Mouse (Mus musculus): ENCODE results near the gene Tomm22. TPM values are rescaled to one million over a fixed set of nuclear protein-coding genes. Genes with fewer than 3 reads are reported as not detected.

Tomm22 gene
- 165 and 179 TPM in 2 replicates for polyA plus RNA-seq (2015; fragmentation: Nextera tagmentation; extraction: Ambion mirVana)

GRCm38 (mm10) chr15:79670249-79670971 lies at the start of gene Tomm22:
Gene Tomm22 (plus strand): TSS chr15:79670861.

GRCm38 (mm10) chr15:79658531-79659375 lies 11.9 kb upstream of the Tomm22 start, which contains the start of the genes Fam227a and Cby1:
Gene Fam227a (minus strand): TSS chr15:79658956.
Gene Cby1 (plus strand): TSS chr15:79659199.

GRCm38 (mm10) chr15:79687646-79688267 lies 17.1 kb downstream of the Tomm22 start, which contains the start of gene Josd1:
Gene Josd1 (minus strand): TSS chr15:79687919.

GRCm38 (mm10) chr15:79690426-79691022 lies 19.9 kb downstream of the Tomm22 start, which contains the start of gene Gtpbp1:
Gene Gtpbp1 (plus strand): TSS chr15:79690845.

Other genes starting within 250 kb of the Tomm22 start
- 41.8 and 51.8 TPM in 2 replicates for gene Csnk1e, start 215.3 kb upstream of the Tomm22 start, polyA plus RNA-seq (2015; fragmentation: Nextera tagmentation; extraction: Ambion mirVana)
- gene Kcnj4, start 165.6 kb upstream of the Tomm22 start, polyA plus RNA-seq (2015; fragmentation: Nextera tagmentation; extraction: Ambion mirVana) = 0.07 TPM in 1 of 2 replicates, not detected in the other
- 141 and 162 TPM in 2 replicates for gene Kdelr3, start 154.4 kb upstream of the Tomm22 start, polyA plus RNA-seq (2015; fragmentation: Nextera tagmentation; extraction: Ambion mirVana)
- gene Ddx17, start 124.1 kb upstream of the Tomm22 start, polyA plus RNA-seq (2015; fragmentation: Nextera tagmentation; extraction: Ambion mirVana) = 18.3 and 22.5 TPM in 2 replicates
- gene Dmc1, start 65.8 kb upstream of the Tomm22 start, polyA plus RNA-seq (2015; fragmentation: Nextera tagmentation; extraction: Ambion mirVana) = 2.2 and 2.4 TPM in 2 replicates
- 0.33 and 0.59 TPM in 2 replicates for gene Fam227a, start 11.9 kb upstream of the Tomm22 start, polyA plus RNA-seq (2015; fragmentation: Nextera tagmentation; extraction: Ambion mirVana)
- 25.8 and 26.8 TPM in 2 replicates for gene Cby1, start 11.7 kb upstream of the Tomm22 start, polyA plus RNA-seq (2015; fragmentation: Nextera tagmentation; extraction: Ambion mirVana)
- 13.3 and 13.7 TPM in 2 replicates for gene Josd1, start 17.1 kb downstream of the Tomm22 start, polyA plus RNA-seq (2015; fragmentation: Nextera tagmentation; extraction: Ambion mirVana)
- 19.3 and 20.0 TPM in 2 replicates for gene Gtpbp1, start 20.0 kb downstream of the Tomm22 start, polyA plus RNA-seq (2015; fragmentation: Nextera tagmentation; extraction: Ambion mirVana)
- gene Sun2, start 71.7 kb downstream of the Tomm22 start, polyA plus RNA-seq (2015; fragmentation: Nextera tagmentation; extraction: Ambion mirVana) = 5.7 and 6.0 TPM in 2 replicates
- 37.7 and 38.3 TPM in 2 replicates for gene Dnal4, start 107.0 kb downstream of the Tomm22 start, polyA plus RNA-seq (2015; fragmentation: Nextera tagmentation; extraction: Ambion mirVana)
- gene Nptxr, start 133.9 kb downstream of the Tomm22 start, polyA plus RNA-seq (2015; fragmentation: Nextera tagmentation; extraction: Ambion mirVana) = 3.2 and 3.3 TPM in 2 replicates
- gene Npcd, start 163.4 kb downstream of the Tomm22 start, polyA plus RNA-seq (2015; fragmentation: Nextera tagmentation; extraction: Ambion mirVana) = 0.22 and 0.82 TPM in 2 replicates
- 43.3 and 46.2 TPM in 2 replicates for gene Cbx6, start 163.8 kb downstream of the Tomm22 start, polyA plus RNA-seq (2015; fragmentation: Nextera tagmentation; extraction: Ambion mirVana)
- gene Apobec3, start 220.8 kb downstream of the Tomm22 start, polyA plus RNA-seq (2015; fragmentation: Nextera tagmentation; extraction: Ambion mirVana) = 15.2 and 15.6 TPM in 2 replicates